ENCODE assay signal across 8 mouse cellular contexts in genomic region chr8:94098081-94098974, GRCm38 (mm10). TPM values are rescaled to one million over a fixed set of nuclear protein-coding genes. Genes with fewer than 3 reads are reported as not detected.
DNase-seq lines count a peak whose midpoint lies in the region; ATAC-seq and TF ChIP-seq lines count a peak whose summit lies in the region.

TSS of gene Bbs2 (minus strand) at chr8:94098928.

- in situ Hi-C loops in Patski (cut with MboI; ENCODE audit: low pct_unique_long_range_greater_than_20kb): no loop called here

- H3K4me1 ChIP-seq in hindbrain, embryonic 13.5 days (replicated peaks): peaks cover 15% of the 10 kb centered on the region

- POLR2A ChIA-PET in Patski (lab: Charles Lee): interaction anchor here (0.5 to 1.4 kb wide), 4 partner anchors 32 to 376 kb away, joined by 3 to 4 read pairs (median 3); no protein-coding TSS in a partner anchor

- 2% methylated on average over 61 of the region's 61 CpGs for WGBS in hindbrain, embryonic 13.5 days

- H3K36me3 ChIP-seq in hindbrain, embryonic 13.5 days: no peaks in the 10 kb centered on the region

- CTCF ChIA-PET in Patski (lab: Charles Lee): interaction anchor here (2.9 to 4.3 kb wide), 2 partner anchors 102 to 107 kb away, joined by 9 to 21 read pairs; no protein-coding TSS in a partner anchor

- H3K9me3 ChIP-seq in hindbrain, embryonic 13.5 days: no peaks in the 10 kb centered on the region

- peak; percentile 52 for TF ChIP-seq CTCF in Patski (IDR thresholded peaks at IDR 0.05)

- ATAC-seq in Patski: peak; percentile 96
- peak; percentile 99 for ATAC-seq in hindbrain, embryonic 13.5 days (ENCODE audit: low FRiP score)

- DNase-seq in Patski (ENCODE audit: low read depth, low spot score): peak; percentile 74
- DNase-seq in cerebellum, postnatal 14 days: peak; percentile 100
- peak; percentile 99 for DNase-seq in frontal cortex, postnatal 14 days (ENCODE audit: low spot score in 2 of 2)
- DNase-seq in layer of hippocampus, postnatal 25 days (ENCODE audit: extremely low spot score in 1 of 2, low spot score in 1 of 2): peak; percentile 94 to 97
- peak; percentile 100 for DNase-seq in lung, postnatal 25 days (ENCODE audit: low spot score)
- DNase-seq in retina, embryonic 14.5 days (ENCODE audit: low spot score): peak; percentile 100
- DNase-seq in thymus, postnatal 4 days: peak; percentile 99

- H3K27ac ChIP-seq in hindbrain, embryonic 13.5 days: peak within 1 kb of the TSS; percentile 99

- H3K4me3 ChIP-seq in hindbrain, embryonic 13.5 days: peak within 1 kb of the TSS; percentile 57

- H3K9ac ChIP-seq in hindbrain, embryonic 13.5 days: peak within 1 kb of the TSS; percentile 78

- peak within 1 kb of the TSS; percentile 66 for H3K4me2 ChIP-seq in hindbrain, embryonic 13.5 days

- peaks cover 8% of the 10 kb centered on the region for H3K27me3 ChIP-seq in Patski
- no peaks in the 10 kb centered on the region for H3K27me3 ChIP-seq in hindbrain, embryonic 13.5 days

RNA-seq across cellular contexts. Expression of gene Bbs2, which starts in this region (rescaled TPM):
- polyA plus RNA-seq in Patski (2021): 28.0 TPM
- polyA plus RNA-seq in hindbrain, embryonic 13.5 days (2015; fragmentation: Nextera tagmentation; extraction: Ambion mirVana): 22.0 and 25.3 TPM in 2 replicates
- 10 to 100 TPM; 19.6 to 24.4 TPM for total RNA-seq in layer of hippocampus, postnatal 25 days (2021)

Comparison
In these comparisons a context has a peak if more than half of its experiments do, and no peak if none do; other contexts are left out.
1. Peak in every context shown above with its lines: DNase-seq, ATAC-seq, H3K4me3 ChIP-seq and H3K27ac ChIP-seq.